Mouse (Mus musculus): Measurements from ENCODE around the gene Slc7a5. TPM values are rescaled to one million over a fixed set of nuclear protein-coding genes. Genes with fewer than 3 reads are reported as not detected.

Gene Slc7a5
- polyA plus RNA-seq, 1 experiment from 2014 or later = 37.3 TPM

- Histone ChIP-seq H3K9me3 (ENCODE audit: control insufficient read depth, low read length) (no peaks in the 10 kb centered on the region), H3K4me3 (ENCODE audit: low read depth, low read length) (no peak overlapping the region), H3K9ac (ENCODE audit: low read length) (no peak overlapping the region), H3K4me1 (ENCODE audit: control insufficient read depth, insufficient read depth, low read length) (peaks cover 6% of the 10 kb centered on the region; the same call in 1 of the 2 replicates), H3K4me2 (ENCODE audit: low read depth) (no peak overlapping the region), H3K27me3 (ENCODE audit: control insufficient read depth, insufficient read depth, low read length) (no peaks in the 10 kb centered on the region), H3K27ac (ENCODE audit: low read depth, low read length) (no peak overlapping the region), H3K36me3 (ENCODE audit: control insufficient read depth, insufficient read depth, low read length) (no peaks in the 10 kb centered on the region)
- ATAC-seq (ENCODE audit: insufficient read depth, low FRiP score, low TSS enrichment) = no peak
- no peak for DNase-seq (ENCODE audit: low spot score)
- 37% methylated on average over 2 of the region's 2 CpGs for WGBS
Observed at GRCm38 (mm10) chr8:121943057-121943540, 35.6 kb upstream of the Slc7a5 start.

DNA sequence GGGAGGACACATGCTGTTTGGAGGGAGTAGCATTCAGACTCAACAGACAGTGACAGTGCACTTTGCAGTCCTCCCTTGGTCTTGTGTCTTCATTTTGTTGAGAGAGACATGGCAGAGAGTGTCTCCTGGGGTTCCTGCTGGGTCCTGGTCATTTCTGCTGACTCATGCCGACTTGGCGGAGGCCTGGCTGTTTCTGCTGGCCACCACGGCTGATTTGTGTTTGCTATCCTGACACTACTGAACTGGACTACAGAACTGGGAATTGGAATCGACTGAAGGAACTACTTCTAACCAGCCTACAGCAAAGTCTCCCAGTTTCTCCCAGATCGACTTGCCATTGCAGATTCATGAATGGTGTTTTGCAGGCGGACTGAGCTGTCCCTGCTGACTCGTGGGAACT is 31.2 kb upstream of the Slc7a5 start:
- 88% methylated on average over 7 of the region's 7 CpGs for WGBS
- Histone ChIP-seq H3K36me3 (ENCODE audit: control insufficient read depth, insufficient read depth, low read length) (no peaks in the 10 kb centered on the region), H3K4me1 (ENCODE audit: control insufficient read depth, insufficient read depth, low read length) (peaks cover 7% of the 10 kb centered on the region; the same call in 1 of the 2 replicates), H3K27me3 (ENCODE audit: control insufficient read depth, insufficient read depth, low read length) (no peaks in the 10 kb centered on the region), H3K9me3 (ENCODE audit: control insufficient read depth, low read length) (no peaks in the 10 kb centered on the region), H3K4me3 (ENCODE audit: low read depth, low read length) (no peak overlapping the region), H3K4me2 (ENCODE audit: low read depth) (no peak overlapping the region), H3K9ac (ENCODE audit: low read length) (no peak overlapping the region), H3K27ac (ENCODE audit: low read depth, low read length) (no peak overlapping the region)
- no peak for DNase-seq (ENCODE audit: low spot score)
- ATAC-seq (ENCODE audit: insufficient read depth, low FRiP score, low TSS enrichment) = no peak

- ATAC-seq (ENCODE audit: insufficient read depth, low FRiP score, low TSS enrichment) = no peak
- no peak overlapping the region for H3K27ac ChIP-seq (ENCODE audit: low read depth, low read length)
- no peak overlapping the region for H3K4me3 ChIP-seq (ENCODE audit: low read depth, low read length)
- H3K9me3 ChIP-seq (ENCODE audit: control insufficient read depth, low read length) = no peaks in the 10 kb centered on the region
- WGBS = 54% methylated on average over 14 of the region's 14 CpGs
- H3K9ac ChIP-seq (ENCODE audit: low read length) = no peak overlapping the region; the same call in 1 of the 2 replicates
- no peaks in the 10 kb centered on the region for H3K27me3 ChIP-seq (ENCODE audit: control insufficient read depth, insufficient read depth, low read length)
- H3K4me2 ChIP-seq (ENCODE audit: low read depth) = no peak overlapping the region
- no peak for DNase-seq (ENCODE audit: low spot score)
- H3K36me3 ChIP-seq (ENCODE audit: control insufficient read depth, insufficient read depth, low read length) = no peaks in the 10 kb centered on the region
- peaks cover 7% of the 10 kb centered on the region; the same call in 1 of the 2 replicates for H3K4me1 ChIP-seq (ENCODE audit: control insufficient read depth, insufficient read depth, low read length)
Observed at GRCm38 (mm10) chr8:121936391-121936790, 28.9 kb upstream of the Slc7a5 start.

GRCm38 (mm10) chr8:121935341-121936294 is 28.1 kb upstream of the Slc7a5 start:
- Histone ChIP-seq H3K4me3 (ENCODE audit: low read depth, low read length) (no peak overlapping the region), H3K9ac (ENCODE audit: low read length) (no peak overlapping the region), H3K9me3 (ENCODE audit: control insufficient read depth, low read length) (no peaks in the 10 kb centered on the region), H3K27ac (ENCODE audit: low read depth, low read length) (0 out of 2 replicates have a peak overlapping the region, but pooled peaks have one; percentile 8), H3K4me1 (ENCODE audit: control insufficient read depth, insufficient read depth, low read length) (peaks cover 7% of the 10 kb centered on the region; the same call in 1 of the 2 replicates), H3K4me2 (ENCODE audit: low read depth) (no peak overlapping the region), H3K27me3 (ENCODE audit: control insufficient read depth, insufficient read depth, low read length) (no peaks in the 10 kb centered on the region), H3K36me3 (ENCODE audit: control insufficient read depth, insufficient read depth, low read length) (no peaks in the 10 kb centered on the region)
- DNase-seq (ENCODE audit: low spot score) (peak; percentile 60), ATAC-seq (ENCODE audit: insufficient read depth, low FRiP score, low TSS enrichment) (peak; percentile 69; the same call in 1 of the 2 replicates)
- 57% methylated on average over 12 of the region's 12 CpGs for WGBS

GRCm38 (mm10) chr8:121934923-121935322 is 27.4 kb upstream of the Slc7a5 start:
- DNase-seq (ENCODE audit: low spot score) (no peak), ATAC-seq (ENCODE audit: insufficient read depth, low FRiP score, low TSS enrichment) (no peak)
- no peak overlapping the region for H3K27ac ChIP-seq (ENCODE audit: low read depth, low read length)

GRCm38 (mm10) chr8:121934506-121934905 is 27.0 kb upstream of the Slc7a5 start:
- ATAC-seq (ENCODE audit: insufficient read depth, low FRiP score, low TSS enrichment) (no peak), DNase-seq (ENCODE audit: low spot score) (peak; percentile 49)
- Histone ChIP-seq H3K9me3 (ENCODE audit: control insufficient read depth, low read length) (no peaks in the 10 kb centered on the region), H3K9ac (ENCODE audit: low read length) (no peak overlapping the region), H3K27me3 (ENCODE audit: control insufficient read depth, insufficient read depth, low read length) (no peaks in the 10 kb centered on the region), H3K4me3 (ENCODE audit: low read depth, low read length) (no peak overlapping the region), H3K27ac (ENCODE audit: low read depth, low read length) (no peak overlapping the region), H3K4me2 (ENCODE audit: low read depth) (no peak overlapping the region), H3K36me3 (ENCODE audit: control insufficient read depth, insufficient read depth, low read length) (no peaks in the 10 kb centered on the region), H3K4me1 (ENCODE audit: control insufficient read depth, insufficient read depth, low read length) (peaks cover 7% of the 10 kb centered on the region; the same call in 1 of the 2 replicates)
- 37% methylated on average over 4 of the region's 4 CpGs for WGBS

More at GRCm38 (mm10) chr8:121934923-121935322, 27.4 kb upstream of the Slc7a5 start:
- no peak overlapping the region for H3K4me2 ChIP-seq (ENCODE audit: low read depth)
- peaks cover 7% of the 10 kb centered on the region; the same call in 1 of the 2 replicates for H3K4me1 ChIP-seq (ENCODE audit: control insufficient read depth, insufficient read depth, low read length)
- no peaks in the 10 kb centered on the region for H3K27me3 ChIP-seq (ENCODE audit: control insufficient read depth, insufficient read depth, low read length)
- H3K9ac ChIP-seq (ENCODE audit: low read length) = no peak overlapping the region
- H3K9me3 ChIP-seq (ENCODE audit: control insufficient read depth, low read length) = no peaks in the 10 kb centered on the region
- H3K4me3 ChIP-seq (ENCODE audit: low read depth, low read length) = no peak overlapping the region
- H3K36me3 ChIP-seq (ENCODE audit: control insufficient read depth, insufficient read depth, low read length) = no peaks in the 10 kb centered on the region

DNA sequence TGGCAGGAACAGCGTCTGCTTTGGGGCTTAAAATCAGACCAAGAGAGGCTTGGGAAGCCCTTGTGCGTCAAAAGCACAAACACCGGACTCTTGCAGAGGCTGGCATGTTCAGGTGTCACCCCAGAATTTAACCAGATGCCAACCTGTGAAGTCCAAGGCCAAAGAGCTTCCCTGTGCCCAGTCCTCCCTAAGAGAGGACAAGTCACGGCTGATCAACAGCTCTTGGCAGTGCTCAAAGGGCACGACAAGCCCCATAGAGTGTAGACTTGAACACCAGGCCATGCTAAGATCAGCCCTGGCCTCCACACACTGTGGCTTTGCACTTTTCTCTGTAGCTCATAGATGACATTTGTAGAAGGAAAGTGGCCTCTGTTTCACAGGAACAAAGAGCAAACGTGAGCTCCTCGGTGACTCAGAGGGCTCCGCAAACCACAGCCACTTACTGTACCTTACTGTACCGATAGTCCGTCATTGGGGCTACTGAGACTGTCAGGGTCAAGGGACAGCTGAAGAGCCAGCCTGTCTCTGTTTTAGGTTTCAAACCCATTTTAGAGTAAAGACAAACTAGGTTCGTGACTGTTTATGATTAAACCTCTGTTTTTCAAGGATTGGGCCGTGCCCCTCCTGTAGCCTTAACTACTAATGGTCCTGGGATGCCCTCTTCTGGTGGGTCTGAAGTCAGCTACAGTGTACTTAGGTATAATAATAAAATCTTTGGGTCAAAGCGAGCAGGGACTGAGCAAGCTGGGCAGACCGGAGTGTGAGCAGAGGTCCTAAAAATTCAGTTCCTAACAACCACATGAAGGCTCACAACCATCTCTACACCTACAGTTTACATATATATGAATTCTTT is 25.4 kb upstream of the Slc7a5 start:
- no peak overlapping the region for H3K4me2 ChIP-seq (ENCODE audit: low read depth)
- no peak overlapping the region for H3K4me3 ChIP-seq (ENCODE audit: low read depth, low read length)
- ATAC-seq (ENCODE audit: insufficient read depth, low FRiP score, low TSS enrichment) = no peak
- DNase-seq (ENCODE audit: low spot score) = no peak
- no peaks in the 10 kb centered on the region for H3K27me3 ChIP-seq (ENCODE audit: control insufficient read depth, insufficient read depth, low read length)
- no peaks in the 10 kb centered on the region for H3K36me3 ChIP-seq (ENCODE audit: control insufficient read depth, insufficient read depth, low read length)
- H3K9me3 ChIP-seq (ENCODE audit: control insufficient read depth, low read length) = no peaks in the 10 kb centered on the region
- WGBS = 87% methylated on average over 14 of the region's 14 CpGs
- peaks cover 7% of the 10 kb centered on the region; the same call in 1 of the 2 replicates for H3K4me1 ChIP-seq (ENCODE audit: control insufficient read depth, insufficient read depth, low read length)
- no peak overlapping the region for H3K9ac ChIP-seq (ENCODE audit: low read length)
- H3K27ac ChIP-seq (ENCODE audit: low read depth, low read length) = no peak overlapping the region

- no peak for ATAC-seq (ENCODE audit: insufficient read depth, low FRiP score, low TSS enrichment)
- H3K4me1 ChIP-seq (ENCODE audit: control insufficient read depth, insufficient read depth, low read length) = peaks cover 7% of the 10 kb centered on the region; the same call in 1 of the 2 replicates
- H3K27me3 ChIP-seq (ENCODE audit: control insufficient read depth, insufficient read depth, low read length) = no peaks in the 10 kb centered on the region
- H3K9me3 ChIP-seq (ENCODE audit: control insufficient read depth, low read length) = no peaks in the 10 kb centered on the region
- no peak for DNase-seq (ENCODE audit: low spot score)
- H3K27ac ChIP-seq (ENCODE audit: low read depth, low read length) = no peak overlapping the region
- H3K4me2 ChIP-seq (ENCODE audit: low read depth) = no peak overlapping the region
- 82% methylated on average over 12 of the region's 12 CpGs for WGBS
- no peaks in the 10 kb centered on the region for H3K36me3 ChIP-seq (ENCODE audit: control insufficient read depth, insufficient read depth, low read length)
- H3K9ac ChIP-seq (ENCODE audit: low read length) = no peak overlapping the region
- no peak overlapping the region for H3K4me3 ChIP-seq (ENCODE audit: low read depth, low read length)
Observed at GRCm38 (mm10) chr8:121932026-121932667, 24.7 kb upstream of the Slc7a5 start.

Measured in neural tube, embryonic 11.5 days (tissue).